Mouse (Mus musculus) lung, postnatal 0 days (tissue): ENCODE results near the gene Tesk2. TPM values are rescaled to one million over a fixed set of nuclear protein-coding genes. Genes with fewer than 3 reads are reported as not detected.

Source experiments
- ATAC-seq: fragments of 200-750 bp; cut with Nextera tagmentation; 2 replicates; pipeline ENCODE4 v1.8.0; 2017; ENCODE audit warnings: moderate library complexity
- DNase-seq: peaks from one replicate; pipeline ENCODE4 v3.0.0-alpha.2; 2016; ENCODE audit warnings: low spot score
- H3K27ac ChIP-seq: fragments of 300-500 bp; sonication (generic); 2 replicates; pipeline ENCODE4 v1.5.1; 2014; ENCODE audit warnings: antibody characterized with exemption, mild to moderate bottlenecking, low read length, mixed read lengths
- H3K27me3 ChIP-seq: fragments of 300-500 bp; sonication (generic); replicated peaks from 2 replicates; pipeline ENCODE4 v1.6.1; 2014; ENCODE audit warnings: low read length, mixed read lengths; ENCODE audit not compliant: insufficient read depth
- H3K36me3 ChIP-seq: fragments of 300-500 bp; sonication (generic); 2 replicates; pipeline ENCODE4 v1.6.1; 2014; ENCODE audit warnings: low read length, mixed read lengths; ENCODE audit not compliant: insufficient read depth
- H3K4me1 ChIP-seq: fragments of 300-500 bp; sonication (generic); 2 replicates; pipeline ENCODE4 v1.6.1; 2014; ENCODE audit warnings: antibody characterized with exemption, low read depth, low read length, mixed read lengths; ENCODE audit not compliant: insufficient read depth
- H3K4me2 ChIP-seq: fragments of 300-500 bp; sonication (generic); replicated peaks from 2 replicates; pipeline ENCODE4 v1.6.1; 2014; ENCODE audit warnings: low read depth, mild to moderate bottlenecking, low read length, moderate library complexity, mixed read lengths
- H3K4me3 ChIP-seq: fragments of 300-500 bp; sonication (generic); 2 replicates; pipeline ENCODE4 v1.5.1; 2014; ENCODE audit warnings: low read depth, low read length
- H3K9ac ChIP-seq: fragments of 300-500 bp; sonication (generic); replicated peaks from 2 replicates; pipeline ENCODE4 v1.6.1; 2014; ENCODE audit warnings: low read depth, mild to moderate bottlenecking
- H3K9me3 ChIP-seq: fragments of 300-500 bp; sonication (generic); 2 replicates; pipeline ENCODE4 v1.6.1; 2016; ENCODE audit warnings: low read length, mixed read lengths
- CTCF ChIP-seq: IDR thresholded peaks from 2 replicates; pipeline ENCODE4 v1.5.1; 2016; ENCODE audit warnings: antibody characterized with exemption, mild to moderate bottlenecking
- EP300 ChIP-seq: IDR thresholded peaks from 2 replicates; pipeline ENCODE4 v1.6.1; 2016; ENCODE audit warnings: antibody characterized with exemption, mild to moderate bottlenecking, control low read depth
- WGBS: fragments of 180-500 bp; shearing (Covaris S2); extraction: QIAGEN DNeasy Blood & Tissue Kit; methylation state at CpG from one replicate; pipeline ENCODE4 v1.1.7; 2014; 5-methylcytosine and 5-hydroxymethylcytosine counted together
- polyA plus RNA-seq: library from polyadenylated mRNA; unstranded; fragments of >200 nt; fragmentation: Nextera tagmentation; extraction: Ambion mirVana; gene quantifications from 2 replicates; pipeline ENCODE4 v1.2.1, GENCODE M21; 2015

Tesk2 gene
- polyA plus RNA-seq, 1 experiment from 2014 or later: 4.0 TPM

DNA sequence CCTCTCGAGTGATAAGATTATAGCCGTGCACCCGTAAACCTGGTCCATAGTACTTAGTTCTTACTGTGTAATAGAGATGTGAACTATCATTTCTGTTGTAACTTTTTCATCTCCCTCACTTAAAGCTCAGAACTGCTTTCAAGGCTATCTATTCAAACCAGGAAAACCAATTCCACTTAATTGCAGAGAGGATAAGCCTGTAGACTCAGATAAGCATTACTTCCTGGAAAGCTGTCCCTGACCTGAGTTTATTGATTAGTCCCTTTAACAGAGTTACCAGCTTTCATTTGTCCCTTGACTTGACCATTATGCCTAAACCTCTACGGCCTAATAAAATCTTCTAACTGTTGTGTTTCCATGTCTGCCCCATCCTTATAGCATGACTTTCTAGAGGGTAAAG is 36.8 kb upstream of the Tesk2 start:
- ATAC-seq (no peak), DNase-seq (no peak)
- Histone ChIP-seq H3K27ac (no peak overlapping the region), H3K9me3 (no peaks in the 10 kb centered on the region), H3K36me3 (peaks cover 6% of the 10 kb centered on the region; the same call in 1 of the 2 replicates), H3K27me3 (no peaks in the 10 kb centered on the region), H3K4me1 (peaks cover 10% of the 10 kb centered on the region; the same call in 1 of the 2 replicates), H3K9ac (no peak overlapping the region), H3K4me2 (no peak overlapping the region), H3K4me3 (no peak overlapping the region)
- TF ChIP-seq CTCF: no peak
- TF ChIP-seq EP300: no peak
- WGBS: 80% methylated on average over 4 of the region's 4 CpGs

GRCm38 (mm10) chr4:116684665-116685064 is 36.1 kb upstream of the Tesk2 start:
- no peak for DNase-seq
- Histone ChIP-seq H3K4me1 (peaks cover 10% of the 10 kb centered on the region; the same call in 1 of the 2 replicates), H3K4me3 (no peak overlapping the region; the same call in 1 of the 2 replicates), H3K27ac (peak overlapping the region; percentile 97), H3K36me3 (peaks cover 6% of the 10 kb centered on the region; the same call in 1 of the 2 replicates), H3K9ac (peak overlapping the region; percentile 82; the same call in 1 of the 2 replicates), H3K9me3 (no peaks in the 10 kb centered on the region), H3K27me3 (no peaks in the 10 kb centered on the region), H3K4me2 (peak overlapping the region; percentile 58)
- 71% methylated on average over 2 of the region's 2 CpGs for WGBS
- TF ChIP-seq CTCF (no peak), EP300 (no peak)
- no peak for ATAC-seq

DNA sequence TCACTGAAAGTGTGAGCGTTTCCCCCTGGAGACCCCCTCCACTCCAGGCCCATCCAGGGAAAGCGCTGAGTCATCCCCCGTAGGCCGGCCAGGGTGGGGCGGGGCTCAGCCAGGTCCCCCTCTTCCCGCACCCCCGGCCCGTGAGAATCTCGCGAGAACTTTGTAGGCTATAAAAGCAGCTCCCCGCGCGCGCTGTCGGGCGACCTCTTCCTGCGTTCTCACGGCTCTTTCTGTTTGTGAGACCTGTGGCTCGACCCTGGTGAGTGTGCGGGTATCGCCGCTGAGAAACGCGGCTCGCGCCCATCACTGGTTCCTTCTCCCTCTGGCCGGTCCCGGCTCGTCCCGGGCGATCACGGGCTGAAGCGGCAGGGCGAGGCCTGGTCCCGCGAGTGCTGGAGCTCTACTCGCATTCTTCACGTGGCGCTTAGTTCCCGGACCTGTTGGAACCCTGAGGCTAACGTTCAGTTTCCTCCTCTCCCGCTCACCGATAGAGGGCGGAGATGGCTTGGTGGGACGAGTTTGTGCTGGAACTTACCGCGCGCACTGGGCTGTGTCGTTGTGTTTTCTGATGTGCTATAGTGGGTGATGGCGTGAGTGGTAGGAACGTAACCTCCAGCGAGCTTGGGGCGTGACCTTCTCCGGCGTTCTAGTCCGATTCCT is 35.2 kb upstream of the Tesk2 start, which contains the start of gene Prdx1:
Gene Prdx1, plus strand, starts transcription at position 143 of the 660 bp plus-strand sequence.
- WGBS: 1% methylated on average over 56 of the region's 56 CpGs
- H3K27ac ChIP-seq: peak within 1 kb of the TSS; percentile 97
- H3K4me2 ChIP-seq: peak within 1 kb of the TSS; percentile 58
- no peaks in the 10 kb centered on the region for H3K9me3 ChIP-seq
- peaks cover 10% of the 10 kb centered on the region; the same call in 1 of the 2 replicates for H3K4me1 ChIP-seq
- peaks cover 6% of the 10 kb centered on the region; the same call in 1 of the 2 replicates for H3K36me3 ChIP-seq
- DNase-seq: peak; percentile 95
- ATAC-seq: peak; percentile 96
- H3K27me3 ChIP-seq: no peaks in the 10 kb centered on the region
- TF ChIP-seq CTCF (peak; percentile 90), EP300 (peak; percentile 96)
- peak within 1 kb of the TSS; percentile 71 for H3K4me3 ChIP-seq
- peak within 1 kb of the TSS; percentile 82 for H3K9ac ChIP-seq

DNA sequence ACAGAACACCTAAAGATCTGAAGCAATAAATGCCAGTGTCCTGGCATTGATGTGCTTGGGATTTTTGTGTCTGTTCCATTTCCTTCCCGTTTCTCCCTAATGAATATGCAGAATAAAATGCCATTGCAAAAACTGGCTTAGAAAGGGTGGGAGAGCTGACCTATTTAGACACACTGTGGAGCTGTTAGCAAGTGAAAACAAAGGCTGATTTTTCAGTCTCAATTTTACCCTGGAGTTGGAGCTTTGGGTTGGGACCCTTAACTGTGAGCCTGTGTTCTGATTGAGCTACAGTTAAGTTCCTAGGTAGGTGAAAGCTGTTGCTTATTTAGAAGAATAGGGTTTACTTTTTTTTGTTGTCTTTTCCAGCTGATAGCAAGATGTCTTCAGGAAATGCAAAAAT is 33.7 kb upstream of the Tesk2 start:
- peaks cover 11% of the 10 kb centered on the region; the same call in 1 of the 2 replicates for H3K36me3 ChIP-seq
- peak overlapping the region; percentile 58 for H3K4me2 ChIP-seq

DNA sequence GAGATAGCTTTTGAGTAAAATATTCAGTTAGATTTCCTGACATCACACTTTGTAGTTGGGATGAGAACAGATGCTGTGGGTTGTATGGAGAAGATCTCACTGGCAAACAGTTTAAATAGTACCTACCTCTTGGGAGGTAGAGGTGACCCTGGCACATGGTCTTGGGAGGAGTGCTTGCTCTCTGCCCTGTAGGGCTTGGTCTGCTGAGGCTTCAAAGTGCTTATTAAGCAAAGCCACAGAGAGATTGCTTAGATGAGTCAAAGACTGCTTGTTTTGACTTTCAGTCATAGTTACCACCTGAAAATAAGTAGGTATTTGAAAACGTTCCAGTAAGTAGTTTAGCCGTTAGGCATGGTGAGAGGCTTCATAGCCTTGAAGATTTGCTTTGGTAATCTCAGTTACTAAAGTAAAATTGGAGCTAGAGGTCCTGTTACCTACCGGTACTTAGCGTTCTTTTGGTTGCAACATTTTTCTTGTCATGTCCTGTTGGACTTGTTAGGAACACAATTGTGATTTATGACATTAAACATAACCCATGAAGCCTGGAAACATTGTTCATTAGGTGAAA is 31.4 kb upstream of the Tesk2 start:
- no peaks in the 10 kb centered on the region for H3K27me3 ChIP-seq
- DNase-seq (no peak), ATAC-seq (no peak)
- H3K36me3 ChIP-seq: peaks cover 13% of the 10 kb centered on the region; the same call in 1 of the 2 replicates
- no peak overlapping the region for H3K4me2 ChIP-seq
- 79% methylated on average over 4 of the region's 4 CpGs for WGBS
- no peak overlapping the region for H3K4me3 ChIP-seq
- peaks cover 10% of the 10 kb centered on the region; the same call in 1 of the 2 replicates for H3K4me1 ChIP-seq
- no peak for TF ChIP-seq EP300
- no peak for TF ChIP-seq CTCF
- H3K9ac ChIP-seq: no peak overlapping the region
- no peaks in the 10 kb centered on the region for H3K9me3 ChIP-seq
- no peak overlapping the region for H3K27ac ChIP-seq

More for the DNA sequence above, 33.7 kb upstream of the Tesk2 start:
- no peak for ATAC-seq
- H3K27ac ChIP-seq: no peak overlapping the region
- WGBS: 16% methylated on average over 1 of the region's 1 CpGs
- no peak for DNase-seq
- H3K4me3 ChIP-seq: peak overlapping the region; percentile 71; the same call in 1 of the 2 replicates
- TF ChIP-seq CTCF (no peak), EP300 (no peak)
- H3K4me1 ChIP-seq: peaks cover 10% of the 10 kb centered on the region; the same call in 1 of the 2 replicates
- H3K9me3 ChIP-seq: no peaks in the 10 kb centered on the region
- H3K9ac ChIP-seq: no peak overlapping the region
- H3K27me3 ChIP-seq: no peaks in the 10 kb centered on the region

- TF ChIP-seq CTCF: no peak
- TF ChIP-seq EP300: no peak
- Histone ChIP-seq H3K27me3 (no peaks in the 10 kb centered on the region), H3K4me1 (no peaks in the 10 kb centered on the region), H3K36me3 (peaks cover 14% of the 10 kb centered on the region; the same call in 1 of the 2 replicates), H3K9me3 (no peaks in the 10 kb centered on the region), H3K4me3 (no peak overlapping the region), H3K4me2 (no peak overlapping the region), H3K27ac (no peak overlapping the region), H3K9ac (no peak overlapping the region)
- 88% methylated on average over 2 of the region's 2 CpGs for WGBS
- ATAC-seq: no peak
- DNase-seq: no peak
Measured at GRCm38 (mm10) chr4:116692146-116692545, 28.6 kb upstream of the Tesk2 start.
